Mouse (Mus musculus): ENCODE data around the gene Ctdnep1. TPM values are rescaled to one million over a fixed set of nuclear protein-coding genes. Genes with fewer than 3 reads are reported as not detected.

Ctdnep1 gene
- polyA plus RNA-seq, 1 experiment from 2014 or later: 174 TPM

DNA sequence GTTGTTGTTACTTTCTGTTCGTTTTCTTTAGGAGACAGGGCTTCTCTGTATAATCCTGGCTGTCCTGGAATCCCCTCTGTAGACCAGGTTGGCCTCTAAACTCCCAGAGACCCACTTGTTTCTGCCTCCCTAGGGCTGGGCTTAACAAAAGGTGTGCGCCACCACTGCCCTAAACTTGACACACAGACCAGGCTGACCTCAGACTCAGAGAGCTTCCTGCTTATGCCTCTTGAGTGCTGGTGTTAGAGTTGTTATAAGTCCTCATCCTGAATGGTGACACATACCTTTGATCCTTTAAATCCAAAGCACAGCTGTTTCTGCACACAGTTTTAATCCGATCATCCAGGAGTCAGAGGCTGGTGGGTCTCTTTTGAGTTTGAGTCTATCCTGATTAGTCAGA, 12.0 kb downstream of the Ctdnep1 start:
- ATAC-seq (no peak), DNase-seq (ENCODE audit: low read depth, low spot score) (no peak)
- in situ Hi-C loops (cut with MboI; ENCODE audit: low pct_unique_long_range_greater_than_20kb): loop anchor here (25.0 kb wide), 2 partner anchors 581 to 906 kb away; partner anchors contain the start of genes Kdm6b, Per1 and Vamp2
- ChIA-PET POLR2A (interaction anchor here (0.9 kb wide), 1 partner anchor 12 kb away, joined by 3 read pairs; the partner anchor contains the start of gene Ctdnep1), CTCF (no interaction called here)
- no peak for TF ChIP-seq CTCF (IDR thresholded peaks at IDR 0.05)
- no peaks in the 10 kb centered on the region for H3K27me3 ChIP-seq

DNA sequence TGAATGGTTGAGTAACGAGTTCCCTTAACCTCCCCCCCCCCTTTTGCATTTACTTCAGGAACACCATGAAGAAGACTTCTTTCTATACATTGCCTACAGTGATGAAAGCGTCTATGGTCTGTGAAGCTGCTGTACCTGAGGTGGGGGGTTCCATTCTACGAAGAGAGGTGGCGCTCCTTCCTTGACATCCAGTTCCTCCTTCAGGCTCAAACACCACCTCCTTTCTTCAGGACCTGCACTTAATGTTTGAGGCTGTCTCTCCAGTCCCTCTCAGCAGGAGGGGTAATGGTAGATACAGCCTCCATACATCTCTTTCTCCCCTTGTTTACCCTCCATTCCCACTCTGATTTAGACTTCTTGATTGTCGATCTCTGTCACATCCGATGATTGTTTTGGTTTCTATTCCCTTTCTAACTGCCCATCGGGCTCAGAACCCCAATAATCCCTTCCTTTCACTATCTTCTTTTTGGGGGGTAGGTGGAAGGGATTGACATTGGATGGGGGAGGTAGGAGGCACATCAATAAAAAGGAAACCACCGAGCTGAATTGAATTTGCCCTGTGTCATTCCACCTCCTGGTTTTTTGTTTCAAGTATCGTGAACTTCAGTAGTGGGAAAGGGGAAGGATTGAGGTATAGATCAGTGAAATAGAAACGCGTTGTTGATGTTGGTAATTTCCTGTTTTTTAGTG, 13.6 kb downstream of the Ctdnep1 start:
- no peak for TF ChIP-seq CTCF (IDR thresholded peaks at IDR 0.05)
- ChIA-PET CTCF (no interaction called here), POLR2A (no interaction called here)
- ATAC-seq (no peak), DNase-seq (ENCODE audit: low read depth, low spot score) (no peak)
- in situ Hi-C loops (cut with MboI; ENCODE audit: low pct_unique_long_range_greater_than_20kb): loop anchor here (25.0 kb wide), 2 partner anchors 582 to 907 kb away; partner anchors contain the start of genes Kdm6b, Per1 and Vamp2
- no peaks in the 10 kb centered on the region for H3K27me3 ChIP-seq

DNA sequence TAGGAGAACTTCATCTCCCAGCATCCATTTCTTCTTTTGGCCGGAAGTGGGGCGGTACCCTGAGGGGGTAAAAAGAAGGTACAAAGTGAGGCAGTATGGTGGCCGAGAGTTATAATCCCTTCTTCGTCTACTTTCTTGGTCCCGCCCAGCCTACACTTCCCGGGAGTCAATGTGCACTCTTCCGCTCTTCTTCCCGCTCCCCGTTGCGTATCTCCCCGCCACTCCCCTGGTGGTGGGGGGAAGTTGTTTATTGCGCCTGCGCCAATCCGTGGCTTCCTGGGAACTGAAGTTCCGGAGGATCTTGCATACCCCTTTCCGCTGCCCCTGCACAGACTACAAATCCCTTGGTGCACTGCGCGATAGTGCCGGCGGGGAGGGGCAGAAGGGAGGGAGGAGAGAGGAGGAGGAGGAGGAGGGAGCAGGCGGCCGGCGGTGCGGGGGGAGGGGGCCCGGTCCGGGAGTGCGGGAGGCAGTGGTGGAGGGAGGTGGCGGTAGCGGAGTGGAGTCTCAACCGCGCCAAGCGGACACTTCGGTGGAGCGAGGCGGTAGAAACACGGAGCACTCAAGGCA, 14.5 kb downstream of the Ctdnep1 start, which contains the start of gene Phf23:
Gene Phf23 (plus strand): TSS at position 387 of the 570 bp plus-strand sequence.
- peak; percentile 63 for ATAC-seq
- ChIA-PET POLR2A (interaction anchor here (0.5 to 1.7 kb wide), 4 partner anchors 13 to 95 kb away, joined by 3 to 7 read pairs (median 5); partner anchors contain the start of genes Acadvl and Elp5), CTCF (interaction anchor here (1.4 to 1.6 kb wide), 2 partner anchors 14 to 61 kb away, joined by 4 to 5 read pairs; no protein-coding TSS in a partner anchor)
- no peak for TF ChIP-seq CTCF (IDR thresholded peaks at IDR 0.05)
- DNase-seq (ENCODE audit: low read depth, low spot score): peak; percentile 97
- no peaks in the 10 kb centered on the region for H3K27me3 ChIP-seq
- in situ Hi-C loops (cut with MboI; ENCODE audit: low pct_unique_long_range_greater_than_20kb): loop anchor here (25.0 kb wide), 2 partner anchors 583 to 908 kb away; partner anchors contain the start of genes Kdm6b, Per1 and Vamp2

DNA sequence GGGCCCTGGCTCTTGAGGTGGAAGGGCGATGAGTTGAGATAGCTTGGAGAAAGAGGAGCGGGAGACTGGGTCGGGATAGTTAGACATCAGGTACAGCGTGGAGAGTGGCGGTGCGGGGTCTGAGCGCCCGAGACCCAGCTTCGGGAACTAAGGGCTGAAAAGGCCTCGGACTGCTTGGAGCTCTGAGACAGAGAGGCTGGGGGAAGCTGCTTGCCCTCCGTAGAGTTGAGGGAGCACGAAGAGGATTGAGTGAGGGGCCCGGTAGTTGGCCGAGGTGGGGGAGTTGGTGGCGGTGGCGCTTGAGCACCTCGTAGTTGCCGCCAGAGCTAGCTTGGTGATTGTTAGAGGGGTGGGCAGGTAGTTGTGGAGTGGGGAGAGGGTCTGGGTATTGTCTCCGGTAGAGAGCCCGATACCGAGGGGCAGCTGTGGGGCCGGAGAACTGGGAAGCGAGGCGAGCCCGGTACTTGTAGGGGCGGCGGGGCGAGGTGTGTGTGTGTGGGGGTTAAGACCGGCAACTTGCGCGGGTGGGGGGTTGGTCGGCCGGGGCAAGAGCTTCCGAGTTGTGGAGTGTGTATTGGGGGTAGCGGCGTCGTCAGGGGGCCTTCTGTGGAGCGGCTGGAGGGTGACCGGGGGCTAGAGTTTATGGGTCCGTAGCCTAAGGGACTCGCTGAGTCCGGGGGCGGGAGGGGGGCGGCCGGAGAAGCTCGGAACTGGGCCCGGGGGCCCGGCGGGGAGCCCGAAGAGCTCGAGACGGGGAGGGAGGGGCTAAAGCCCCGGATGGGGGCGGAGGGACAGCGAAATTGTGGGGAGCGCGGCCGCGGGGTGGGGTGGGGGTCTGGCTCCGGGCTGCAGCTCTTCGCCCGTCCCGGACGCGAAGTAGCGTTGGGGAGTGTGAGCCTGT, 15.5 kb downstream of the Ctdnep1 start:
- no peak for TF ChIP-seq CTCF (IDR thresholded peaks at IDR 0.05)
- ATAC-seq (no peak), DNase-seq (ENCODE audit: low read depth, low spot score) (no peak)
- H3K27me3 ChIP-seq: no peaks in the 10 kb centered on the region
- in situ Hi-C loops (cut with MboI; ENCODE audit: low pct_unique_long_range_greater_than_20kb): loop anchor here (25.0 kb wide), 2 partner anchors 584 to 909 kb away; partner anchors contain the start of genes Kdm6b, Per1 and Vamp2
- CTCF ChIA-PET: interaction anchor here (1.4 to 1.6 kb wide), 2 partner anchors 13 to 62 kb away, joined by 4 to 5 read pairs; no protein-coding TSS in a partner anchor
- POLR2A ChIA-PET: interaction anchor here (0.5 to 1.7 kb wide), 7 partner anchors 10 to 96 kb away, joined by 3 to 7 read pairs (median 3); partner anchors contain the start of genes Acadvl and Elp5

DNA sequence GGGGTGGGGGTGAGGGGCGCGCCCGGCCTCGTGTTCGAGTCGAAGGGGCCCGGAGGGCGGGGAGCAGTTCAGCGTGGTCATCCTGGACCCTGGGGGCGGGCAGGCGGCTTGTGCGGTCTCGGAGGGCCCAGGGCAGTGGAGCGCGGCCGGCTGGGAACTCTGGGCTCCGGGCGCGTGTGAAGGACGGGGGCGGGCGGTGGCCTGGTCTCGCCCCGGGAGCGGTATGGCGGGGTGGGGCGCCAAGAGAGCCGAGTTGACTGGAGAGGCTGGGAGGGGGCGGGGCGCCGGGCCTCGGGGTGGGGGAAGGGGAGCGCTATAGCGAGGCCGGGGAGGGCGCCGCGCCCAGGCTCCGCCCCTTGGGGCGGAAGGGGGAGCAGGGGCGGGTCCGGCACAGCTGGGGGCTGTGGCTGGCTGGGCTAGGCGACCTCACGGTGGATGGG, 16.1 kb downstream of the Ctdnep1 start:
- ATAC-seq: peak; percentile 38
- TF ChIP-seq CTCF (IDR thresholded peaks at IDR 0.05): no peak
- no peak for DNase-seq (ENCODE audit: low read depth, low spot score)
- in situ Hi-C loops (cut with MboI; ENCODE audit: low pct_unique_long_range_greater_than_20kb): loop anchor here (25.0 kb wide), 2 partner anchors 585 to 910 kb away; partner anchors contain the start of genes Kdm6b, Per1 and Vamp2
- ChIA-PET CTCF (interaction anchor here (1.4 to 1.6 kb wide), 2 partner anchors 13 to 63 kb away, joined by 4 to 5 read pairs; no protein-coding TSS in a partner anchor), POLR2A (interaction anchor here (1.0 to 1.7 kb wide), 5 partner anchors 9 to 31 kb away, joined by 3 to 7 read pairs (median 6); partner anchors contain the start of genes Acadvl and Elp5)
- H3K27me3 ChIP-seq: no peaks in the 10 kb centered on the region

DNA sequence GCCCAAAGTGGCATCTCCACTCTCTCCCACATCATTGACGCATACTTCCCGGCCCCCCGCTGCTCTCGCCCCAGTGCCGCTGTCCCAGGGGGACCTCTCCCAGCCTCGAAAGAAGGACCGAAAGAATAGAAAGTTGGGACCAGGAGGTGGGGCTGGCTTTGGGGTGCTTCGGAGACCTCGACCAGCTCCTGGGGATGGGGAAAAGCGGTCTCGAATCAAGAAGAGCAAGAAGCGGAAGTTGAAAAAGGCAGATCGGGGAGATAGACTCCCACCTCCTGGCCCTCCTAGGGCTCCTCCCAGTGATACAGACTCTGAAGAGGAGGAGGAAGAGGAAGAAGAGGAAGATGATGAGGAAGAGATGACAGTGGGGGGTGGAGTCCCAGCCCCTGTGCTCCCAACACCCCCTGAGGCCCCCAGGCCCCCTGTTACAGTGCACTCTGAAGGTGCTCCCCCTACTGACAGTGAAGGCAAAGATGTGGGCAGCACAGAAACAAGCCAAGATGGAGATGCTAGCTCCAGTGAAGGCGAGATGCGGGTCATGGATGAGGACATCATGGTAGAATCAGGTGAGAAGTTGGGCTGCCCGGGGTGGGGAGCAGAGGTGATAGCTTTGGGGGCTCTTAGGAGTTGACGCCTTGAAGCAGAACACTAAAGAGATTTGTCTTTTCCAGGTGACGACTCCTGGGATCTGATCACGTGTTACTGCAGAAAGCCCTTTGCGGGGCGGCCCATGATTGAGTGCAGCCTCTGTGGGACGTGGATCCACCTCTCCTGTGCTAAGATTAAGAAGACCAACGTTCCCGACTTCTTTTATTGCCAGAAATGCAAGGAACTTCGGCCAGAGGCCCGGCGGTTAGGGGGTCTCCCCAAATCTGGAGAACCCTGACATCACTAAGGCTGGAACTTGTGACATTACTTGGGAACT, 17.9 kb downstream of the Ctdnep1 start:
- no peak for TF ChIP-seq CTCF (IDR thresholded peaks at IDR 0.05)
- CTCF ChIA-PET: no interaction called here
- ATAC-seq (no peak), DNase-seq (ENCODE audit: low read depth, low spot score) (no peak)
- POLR2A ChIA-PET: interaction anchor here (1.0 kb wide), 2 partner anchors 10 to 15 kb away, joined by 3 to 4 read pairs; no protein-coding TSS in a partner anchor
- no peaks in the 10 kb centered on the region for H3K27me3 ChIP-seq
- in situ Hi-C loops (cut with MboI; ENCODE audit: low pct_unique_long_range_greater_than_20kb): loop anchor here (25.0 kb wide), 2 partner anchors 587 to 912 kb away; partner anchors contain the start of genes Kdm6b, Per1 and Vamp2

DNA sequence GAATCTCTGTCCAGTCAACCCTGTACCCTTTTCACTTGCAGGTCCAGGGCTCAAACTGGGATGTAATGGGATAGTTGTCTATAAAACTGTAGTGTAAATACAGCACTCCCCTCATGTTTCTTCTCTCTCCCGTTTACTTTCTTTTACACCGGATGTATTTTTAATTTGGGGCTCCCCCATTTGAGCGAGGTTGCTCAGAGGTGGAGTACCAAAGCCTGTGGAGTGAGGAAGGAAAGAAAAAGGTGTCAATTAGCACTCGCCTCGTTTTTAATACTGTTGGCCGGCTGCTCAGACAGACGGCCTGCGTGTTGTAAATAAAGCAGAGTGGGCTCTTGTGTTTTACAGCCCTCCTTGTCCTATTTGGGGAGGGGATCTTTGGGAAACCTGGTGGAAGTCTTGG, 18.7 kb downstream of the Ctdnep1 start:
- no peak for ATAC-seq
- POLR2A ChIA-PET: interaction anchor here (0.9 kb wide), 1 partner anchor 18 kb away, joined by 4 read pairs; the partner anchor contains the start of gene Elp5
- H3K27me3 ChIP-seq: no peaks in the 10 kb centered on the region
- DNase-seq (ENCODE audit: low read depth, low spot score): no peak
- TF ChIP-seq CTCF (IDR thresholded peaks at IDR 0.05): no peak
- CTCF ChIA-PET: no interaction called here
- in situ Hi-C loops (cut with MboI; ENCODE audit: low pct_unique_long_range_greater_than_20kb): loop anchor here (25.0 kb wide), 2 partner anchors 587 to 912 kb away; partner anchors contain the start of genes Kdm6b, Per1 and Vamp2

DNA sequence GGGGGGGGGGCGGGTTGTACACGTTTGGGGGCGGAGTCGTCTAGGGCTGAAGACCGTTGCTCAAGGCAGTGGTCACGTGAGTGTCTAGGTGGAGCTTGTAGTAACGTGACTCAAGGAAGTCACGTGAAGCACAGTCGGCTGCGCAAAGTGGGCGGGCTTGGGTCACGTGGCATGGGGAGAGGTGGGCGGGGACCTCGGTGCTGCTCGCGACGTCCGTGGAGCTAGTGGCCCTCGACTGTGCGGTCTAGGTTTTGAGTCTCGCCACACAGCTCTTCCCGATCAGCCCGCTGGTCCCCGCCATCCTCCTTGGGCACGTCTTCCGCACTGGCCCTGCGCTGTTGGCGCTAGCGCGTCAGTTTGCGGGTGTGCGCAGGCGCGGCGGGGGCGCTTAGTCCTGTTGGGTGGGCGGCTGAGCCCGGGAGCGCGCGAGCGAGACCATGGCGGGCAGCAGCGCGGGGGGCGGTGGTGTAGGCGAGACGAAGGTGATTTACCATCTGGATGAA, 19.5 kb downstream of the Ctdnep1 start, which contains the start of gene Dvl2:
Gene Dvl2 (plus strand): TSS at position 200 of the 503 bp plus-strand sequence.
- POLR2A ChIA-PET: interaction anchor here (0.7 to 0.9 kb wide), 2 partner anchors 19 to 944 kb away, joined by 4 read pairs; partner anchors contain the start of gene Elp5
- H3K27me3 ChIP-seq: no peaks in the 10 kb centered on the region
- no peak for TF ChIP-seq CTCF (IDR thresholded peaks at IDR 0.05)
- CTCF ChIA-PET: no interaction called here
- ATAC-seq: peak; percentile 18
- in situ Hi-C loops (cut with MboI; ENCODE audit: low pct_unique_long_range_greater_than_20kb): no loop called here
- no peak for DNase-seq (ENCODE audit: low read depth, low spot score)

All from Patski (cell line).